Mouse (Mus musculus) midbrain, embryonic 11.5 days (tissue): Measurements from ENCODE around the gene Pou3f3. TPM values are rescaled to one million over a fixed set of nuclear protein-coding genes. Genes with fewer than 3 reads are reported as not detected.
A peak's percentile ranks its signal among the peaks of the same experiment; 100 is the strongest.

Experiments used
- ATAC-seq: fragments of 200-750 bp; cut with Nextera tagmentation; 2 replicates; pipeline ENCODE4 v1.8.0; 2017; ENCODE audit warnings: moderate TSS enrichment, moderate library complexity; ENCODE audit not compliant: low FRiP score
- DNase-seq: peaks from one replicate; pipeline ENCODE4 v3.0.0; 2015; ENCODE audit warnings: low spot score; ENCODE audit errors: missing footprints
- H3K27ac ChIP-seq: fragments of 300-500 bp; sonication (generic); 2 replicates; pipeline ENCODE4 v1.5.1; 2014; ENCODE audit warnings: low read depth, low read length
- H3K27me3 ChIP-seq: fragments of 300-500 bp; sonication (generic); 2 replicates; pipeline ENCODE4 v1.6.1; 2014; ENCODE audit warnings: mild to moderate bottlenecking, low read length, moderate library complexity, mixed read lengths; ENCODE audit not compliant: control insufficient read depth, insufficient read depth
- H3K36me3 ChIP-seq: fragments of 300-500 bp; sonication (generic); 2 replicates; pipeline ENCODE4 v1.6.1; 2014; ENCODE audit warnings: mild to moderate bottlenecking, low read length, moderate library complexity, mixed read lengths; ENCODE audit not compliant: control insufficient read depth, insufficient read depth
- H3K4me1 ChIP-seq: fragments of 300-500 bp; sonication (generic); 2 replicates; pipeline ENCODE4 v1.6.1; 2014; ENCODE audit warnings: low read length; ENCODE audit not compliant: control insufficient read depth, insufficient read depth
- H3K4me2 ChIP-seq: fragments of 300-500 bp; sonication (generic); 2 replicates; pipeline ENCODE4 v1.6.1; 2014; ENCODE audit warnings: mild to moderate bottlenecking, moderate library complexity
- H3K4me3 ChIP-seq: fragments of 300-500 bp; sonication (generic); 2 replicates; pipeline ENCODE4 v1.5.1; 2014; ENCODE audit warnings: low read depth, low read length
- H3K9ac ChIP-seq: fragments of 300-500 bp; sonication (generic); 2 replicates; pipeline ENCODE4 v1.6.1; 2014; ENCODE audit warnings: low read length
- H3K9me3 ChIP-seq: fragments of 300-500 bp; sonication (generic); 2 replicates; pipeline ENCODE4 v1.6.1; 2016; ENCODE audit warnings: low read length; ENCODE audit not compliant: control insufficient read depth
- WGBS: fragments of 180-500 bp; shearing (Covaris S2); extraction: QIAGEN DNeasy Blood & Tissue Kit; methylation state at CpG from one replicate; pipeline ENCODE4 v1.1.7; 2014; 5-methylcytosine and 5-hydroxymethylcytosine counted together
- polyA plus RNA-seq: library from polyadenylated mRNA; unstranded; fragments of >200 nt; fragmentation: Nextera tagmentation; extraction: Ambion mirVana; gene quantifications from 2 replicates; pipeline ENCODE4 v1.2.1, GENCODE M21; 2014

Gene Pou3f3
- polyA plus RNA-seq, 1 experiment from 2014 or later = 26.3 TPM

- no peaks in the 10 kb centered on the region for H3K27me3 ChIP-seq
- ATAC-seq = no peak
- H3K4me3 ChIP-seq = peak overlapping the region; percentile 100
- H3K4me1 ChIP-seq = peaks cover 45% of the 10 kb centered on the region
- H3K9me3 ChIP-seq = no peaks in the 10 kb centered on the region
- H3K4me2 ChIP-seq = peak overlapping the region; percentile 97
- peak overlapping the region; percentile 93 for H3K27ac ChIP-seq
- peak overlapping the region; percentile 93 for H3K9ac ChIP-seq
- DNase-seq = peak; percentile 92
- WGBS = 2% methylated on average over 11 of the region's 11 CpGs
- H3K36me3 ChIP-seq = no peaks in the 10 kb centered on the region
Measured at GRCm38 (mm10) chr1:42685321-42685960, 10.1 kb upstream of the Pou3f3 start.

GRCm38 (mm10) chr1:42686194-42687131, 9.1 kb upstream of the Pou3f3 start:
- H3K27me3 ChIP-seq = no peaks in the 10 kb centered on the region
- no peaks in the 10 kb centered on the region for H3K9me3 ChIP-seq
- peak overlapping the region; percentile 100 for H3K4me3 ChIP-seq
- peak overlapping the region; percentile 97 for H3K4me2 ChIP-seq
- DNase-seq (peak; percentile 98), ATAC-seq (peak; percentile 81)
- peak overlapping the region; percentile 93 for H3K27ac ChIP-seq
- no peaks in the 10 kb centered on the region for H3K36me3 ChIP-seq
- H3K4me1 ChIP-seq = peaks cover 46% of the 10 kb centered on the region
- H3K9ac ChIP-seq = peak overlapping the region; percentile 93
- WGBS = 0% methylated on average over 53 of the region's 53 CpGs

GRCm38 (mm10) chr1:42687271-42687670, 8.3 kb upstream of the Pou3f3 start:
- no peaks in the 10 kb centered on the region for H3K27me3 ChIP-seq
- DNase-seq (peak; percentile 90), ATAC-seq (no peak)
- H3K27ac ChIP-seq = peak overlapping the region; percentile 93
- H3K4me2 ChIP-seq = peak overlapping the region; percentile 97
- H3K9ac ChIP-seq = peak overlapping the region; percentile 93
- H3K36me3 ChIP-seq = no peaks in the 10 kb centered on the region
- H3K9me3 ChIP-seq = no peaks in the 10 kb centered on the region
- peak overlapping the region; percentile 100 for H3K4me3 ChIP-seq
- 2% methylated on average over 12 of the region's 12 CpGs for WGBS
- H3K4me1 ChIP-seq = peaks cover 46% of the 10 kb centered on the region

GRCm38 (mm10) chr1:42687756-42688540, 7.6 kb upstream of the Pou3f3 start:
- peak; percentile 93 for DNase-seq
- H3K4me1 ChIP-seq = peaks cover 46% of the 10 kb centered on the region

GRCm38 (mm10) chr1:42688541-42689125, 6.9 kb upstream of the Pou3f3 start:
- H3K27me3 ChIP-seq = no peaks in the 10 kb centered on the region
- peak; percentile 91 for DNase-seq
- peak overlapping the region; percentile 93 for H3K27ac ChIP-seq
- 7% methylated on average over 4 of the region's 4 CpGs for WGBS
- H3K9me3 ChIP-seq = no peaks in the 10 kb centered on the region
- ATAC-seq = no peak
- H3K9ac ChIP-seq = peak overlapping the region; percentile 93
- no peaks in the 10 kb centered on the region for H3K36me3 ChIP-seq
- H3K4me3 ChIP-seq = peak overlapping the region; percentile 100
- peak overlapping the region; percentile 97 for H3K4me2 ChIP-seq
- H3K4me1 ChIP-seq = peaks cover 42% of the 10 kb centered on the region

More at GRCm38 (mm10) chr1:42687756-42688540, 7.6 kb upstream of the Pou3f3 start:
- Histone ChIP-seq H3K27me3 (no peaks in the 10 kb centered on the region), H3K9me3 (no peaks in the 10 kb centered on the region), H3K9ac (peak overlapping the region; percentile 93), H3K4me3 (peak overlapping the region; percentile 100), H3K4me2 (peak overlapping the region; percentile 97), H3K27ac (peak overlapping the region; percentile 93), H3K36me3 (no peaks in the 10 kb centered on the region)
- ATAC-seq = no peak
- WGBS = 3% methylated on average over 7 of the region's 7 CpGs

GRCm38 (mm10) chr1:42690024-42690575, 5.5 kb upstream of the Pou3f3 start:
- no peaks in the 10 kb centered on the region for H3K27me3 ChIP-seq
- WGBS = 2% methylated on average over 4 of the region's 4 CpGs
- H3K36me3 ChIP-seq = no peaks in the 10 kb centered on the region
- ATAC-seq (no peak), DNase-seq (peak; percentile 90)
- H3K27ac ChIP-seq = peak overlapping the region; percentile 93
- H3K9ac ChIP-seq = peak overlapping the region; percentile 93
- peak overlapping the region; percentile 97 for H3K4me2 ChIP-seq
- peak overlapping the region; percentile 100 for H3K4me3 ChIP-seq
- no peaks in the 10 kb centered on the region for H3K9me3 ChIP-seq
- peaks cover 30% of the 10 kb centered on the region for H3K4me1 ChIP-seq

GRCm38 (mm10) chr1:42691202-42692170, 4.1 kb upstream of the Pou3f3 start:
- Histone ChIP-seq H3K36me3 (no peaks in the 10 kb centered on the region), H3K9me3 (no peaks in the 10 kb centered on the region), H3K27me3 (no peaks in the 10 kb centered on the region), H3K4me1 (peaks cover 28% of the 10 kb centered on the region), H3K4me3 (peak overlapping the region; percentile 100), H3K9ac (peak overlapping the region; percentile 93), H3K27ac (peak overlapping the region; percentile 98), H3K4me2 (peak overlapping the region; percentile 97)
- DNase-seq (peak; percentile 96), ATAC-seq (peak; percentile 18; the same call in 1 of the 2 replicates)
- WGBS = 1% methylated on average over 9 of the region's 9 CpGs
